Mouse (Mus musculus): ENCODE measurements around the gene Chsy1. TPM values are rescaled to one million over a fixed set of nuclear protein-coding genes. Genes with fewer than 3 reads are reported as not detected.

Gene Chsy1
- polyA plus RNA-seq, 1 experiment from 2014 or later, result 10.1 TPM

- peak overlapping the region; percentile 8; the same call in 1 of the 2 replicates for H3K27ac ChIP-seq
- H3K4me1 ChIP-seq (replicated peaks), result peaks cover 73% of the 10 kb centered on the region
- WGBS (ENCODE audit: insufficient replicate concordance), result 47% methylated on average over 5 of the region's 5 CpGs
- H3K9ac ChIP-seq, result no peak overlapping the region; the same call in 1 of the 2 replicates
- ATAC-seq (ENCODE audit: low read depth), result peak; percentile 67
- H3K4me3 ChIP-seq (replicated peaks), result no peak overlapping the region
- H3K36me3 ChIP-seq, result peaks cover 19% of the 10 kb centered on the region
- DNase-seq, result no peak
- no peaks in the 10 kb centered on the region for H3K27me3 ChIP-seq
- no peaks in the 10 kb centered on the region for H3K9me3 ChIP-seq (replicated peaks)
- no peak overlapping the region for H3K4me2 ChIP-seq
Measured at GRCm38 (mm10) chr7:66138878-66139277, 29.6 kb downstream of the Chsy1 start.

- H3K36me3 ChIP-seq, result peaks cover 19% of the 10 kb centered on the region
- H3K9me3 ChIP-seq (replicated peaks), result no peaks in the 10 kb centered on the region
- H3K4me2 ChIP-seq, result no peak overlapping the region
- 0 out of 2 replicates have a peak overlapping the region, but pooled peaks have one; percentile 8 for H3K27ac ChIP-seq
- no peak for DNase-seq
- no peak for ATAC-seq (ENCODE audit: low read depth)
- H3K27me3 ChIP-seq, result no peaks in the 10 kb centered on the region
- no peak overlapping the region for H3K9ac ChIP-seq
- 55% methylated on average over 3 of the region's 3 CpGs for WGBS (ENCODE audit: insufficient replicate concordance)
- peaks cover 73% of the 10 kb centered on the region for H3K4me1 ChIP-seq (replicated peaks)
- no peak overlapping the region for H3K4me3 ChIP-seq (replicated peaks)
Measured at GRCm38 (mm10) chr7:66140095-66140494, 30.8 kb downstream of the Chsy1 start.

GRCm38 (mm10) chr7:66140923-66141570 is 31.7 kb downstream of the Chsy1 start:
- Histone ChIP-seq H3K9ac (no peak overlapping the region), H3K4me2 (no peak overlapping the region), H3K36me3 (peaks cover 19% of the 10 kb centered on the region), H3K27me3 (no peaks in the 10 kb centered on the region), H3K9me3 (replicated peaks) (no peaks in the 10 kb centered on the region), H3K4me3 (replicated peaks) (no peak overlapping the region), H3K4me1 (replicated peaks) (peaks cover 63% of the 10 kb centered on the region), H3K27ac (no peak overlapping the region)
- DNase-seq, result no peak
- 91% methylated on average over 4 of the region's 4 CpGs for WGBS (ENCODE audit: insufficient replicate concordance)
- ATAC-seq (ENCODE audit: low read depth), result no peak

GRCm38 (mm10) chr7:66142514-66142913 is 33.2 kb downstream of the Chsy1 start:
- Histone ChIP-seq H3K4me1 (replicated peaks) (peaks cover 49% of the 10 kb centered on the region), H3K36me3 (peaks cover 19% of the 10 kb centered on the region), H3K4me2 (no peak overlapping the region), H3K27ac (no peak overlapping the region), H3K9me3 (replicated peaks) (no peaks in the 10 kb centered on the region), H3K27me3 (no peaks in the 10 kb centered on the region), H3K9ac (no peak overlapping the region), H3K4me3 (replicated peaks) (no peak overlapping the region)
- ATAC-seq (ENCODE audit: low read depth), result no peak
- DNase-seq, result no peak
- 82% methylated on average over 7 of the region's 7 CpGs for WGBS (ENCODE audit: insufficient replicate concordance)

GRCm38 (mm10) chr7:66144543-66144942 is 35.2 kb downstream of the Chsy1 start:
- Histone ChIP-seq H3K4me1 (replicated peaks) (peaks cover 39% of the 10 kb centered on the region), H3K4me2 (no peak overlapping the region), H3K9me3 (replicated peaks) (no peaks in the 10 kb centered on the region), H3K27me3 (no peaks in the 10 kb centered on the region), H3K4me3 (replicated peaks) (no peak overlapping the region), H3K36me3 (peaks cover 16% of the 10 kb centered on the region), H3K27ac (no peak overlapping the region; the same call in 1 of the 2 replicates), H3K9ac (no peak overlapping the region)
- DNase-seq (no peak), ATAC-seq (ENCODE audit: low read depth) (no peak)
- 73% methylated on average over 2 of the region's 2 CpGs for WGBS (ENCODE audit: insufficient replicate concordance)

- ATAC-seq (ENCODE audit: low read depth), result no peak
- 91% methylated on average over 1 of the region's 1 CpGs for WGBS (ENCODE audit: insufficient replicate concordance)
- no peak overlapping the region for H3K4me2 ChIP-seq
Measured at GRCm38 (mm10) chr7:66147156-66147555, 37.8 kb downstream of the Chsy1 start.

GRCm38 (mm10) chr7:66147816-66148215 is 38.5 kb downstream of the Chsy1 start:
- WGBS (ENCODE audit: insufficient replicate concordance), result 81% methylated on average over 3 of the region's 3 CpGs
- no peaks in the 10 kb centered on the region for H3K9me3 ChIP-seq (replicated peaks)

More at GRCm38 (mm10) chr7:66147156-66147555, 37.8 kb downstream of the Chsy1 start:
- Histone ChIP-seq H3K4me1 (replicated peaks) (peaks cover 33% of the 10 kb centered on the region), H3K27ac (no peak overlapping the region), H3K9me3 (replicated peaks) (no peaks in the 10 kb centered on the region), H3K9ac (no peak overlapping the region), H3K27me3 (no peaks in the 10 kb centered on the region), H3K36me3 (peaks cover 16% of the 10 kb centered on the region), H3K4me3 (replicated peaks) (no peak overlapping the region)
- DNase-seq, result no peak

GRCm38 (mm10) chr7:66149506-66149905 is 40.2 kb downstream of the Chsy1 start:
- DNase-seq (no peak), ATAC-seq (ENCODE audit: low read depth) (no peak)
- Histone ChIP-seq H3K27me3 (no peaks in the 10 kb centered on the region), H3K4me3 (replicated peaks) (no peak overlapping the region), H3K36me3 (peaks cover 28% of the 10 kb centered on the region), H3K27ac (no peak overlapping the region), H3K4me1 (replicated peaks) (peaks cover 26% of the 10 kb centered on the region), H3K4me2 (no peak overlapping the region), H3K9ac (no peak overlapping the region), H3K9me3 (replicated peaks) (no peaks in the 10 kb centered on the region)
- 84% methylated on average over 8 of the region's 8 CpGs for WGBS (ENCODE audit: insufficient replicate concordance)

More at GRCm38 (mm10) chr7:66147816-66148215, 38.5 kb downstream of the Chsy1 start:
- Histone ChIP-seq H3K9ac (no peak overlapping the region), H3K27me3 (no peaks in the 10 kb centered on the region), H3K36me3 (peaks cover 18% of the 10 kb centered on the region), H3K27ac (no peak overlapping the region), H3K4me2 (no peak overlapping the region), H3K4me3 (replicated peaks) (no peak overlapping the region), H3K4me1 (replicated peaks) (peaks cover 32% of the 10 kb centered on the region)
- ATAC-seq (ENCODE audit: low read depth), result no peak
- DNase-seq, result no peak

- DNase-seq, result no peak
- Histone ChIP-seq H3K4me3 (replicated peaks) (no peak overlapping the region), H3K4me1 (replicated peaks) (peaks cover 27% of the 10 kb centered on the region), H3K9me3 (replicated peaks) (no peaks in the 10 kb centered on the region), H3K27me3 (no peaks in the 10 kb centered on the region), H3K36me3 (peaks cover 29% of the 10 kb centered on the region), H3K27ac (no peak overlapping the region), H3K4me2 (no peak overlapping the region), H3K9ac (no peak overlapping the region)
- WGBS (ENCODE audit: insufficient replicate concordance), result 84% methylated on average over 3 of the region's 3 CpGs
- ATAC-seq (ENCODE audit: low read depth), result no peak
Measured at GRCm38 (mm10) chr7:66150411-66150810, 41.1 kb downstream of the Chsy1 start.

- 75% methylated on average over 9 of the region's 9 CpGs for WGBS (ENCODE audit: insufficient replicate concordance)
- DNase-seq (no peak), ATAC-seq (ENCODE audit: low read depth) (no peak)
- Histone ChIP-seq H3K9me3 (replicated peaks) (no peaks in the 10 kb centered on the region), H3K4me1 (replicated peaks) (peaks cover 42% of the 10 kb centered on the region), H3K9ac (no peak overlapping the region), H3K36me3 (peaks cover 29% of the 10 kb centered on the region), H3K4me3 (replicated peaks) (no peak overlapping the region), H3K27ac (no peak overlapping the region), H3K4me2 (no peak overlapping the region), H3K27me3 (no peaks in the 10 kb centered on the region)
Measured at GRCm38 (mm10) chr7:66157413-66157812, 48.1 kb downstream of the Chsy1 start.

- Histone ChIP-seq H3K4me3 (replicated peaks) (no peak overlapping the region), H3K27me3 (no peaks in the 10 kb centered on the region), H3K4me2 (no peak overlapping the region), H3K4me1 (replicated peaks) (peaks cover 42% of the 10 kb centered on the region), H3K36me3 (peaks cover 29% of the 10 kb centered on the region), H3K27ac (no peak overlapping the region), H3K9me3 (replicated peaks) (no peaks in the 10 kb centered on the region), H3K9ac (no peak overlapping the region)
- DNase-seq (no peak), ATAC-seq (ENCODE audit: low read depth) (no peak)
- WGBS (ENCODE audit: insufficient replicate concordance), result 84% methylated on average over 4 of the region's 4 CpGs
Measured at GRCm38 (mm10) chr7:66157861-66158415, 48.6 kb downstream of the Chsy1 start.
